Mouse (Mus musculus) stomach, postnatal 0 days (tissue): ENCODE data around the gene Agfg2. TPM values are rescaled to one million over a fixed set of nuclear protein-coding genes. Genes with fewer than 3 reads are reported as not detected.
A peak's percentile ranks its signal among the peaks of the same experiment; 100 is the strongest.

Source experiments
- ATAC-seq: fragments of 200-750 bp; cut with Nextera tagmentation; 2 replicates; pipeline ENCODE4 v1.8.0; 2017; ENCODE audit not compliant: low FRiP score, low TSS enrichment
- DNase-seq: peaks from one replicate; pipeline ENCODE4 v3.0.0-alpha.2; 2016; ENCODE audit warnings: low spot score
- H3K27ac ChIP-seq: fragments of 300-500 bp; sonication (generic); replicated peaks from 2 replicates; pipeline ENCODE4 v1.5.1; 2014; ENCODE audit warnings: mild to moderate bottlenecking, control low read depth
- H3K27me3 ChIP-seq: fragments of 300-500 bp; sonication (generic); 2 replicates; pipeline ENCODE4 v1.6.1; 2014; ENCODE audit warnings: low read length; ENCODE audit not compliant: control insufficient read depth, insufficient read depth
- H3K36me3 ChIP-seq: fragments of 300-500 bp; sonication (generic); 2 replicates; pipeline ENCODE4 v1.6.1; 2014; ENCODE audit warnings: low read length, mixed read lengths; ENCODE audit not compliant: control insufficient read depth, insufficient read depth
- H3K4me1 ChIP-seq: fragments of 300-500 bp; sonication (generic); replicated peaks from 2 replicates; pipeline ENCODE4 v1.6.1; 2014; ENCODE audit warnings: antibody characterized with exemption; ENCODE audit not compliant: control insufficient read depth, insufficient read depth
- H3K4me2 ChIP-seq: fragments of 300-500 bp; sonication (generic); replicated peaks from 2 replicates; pipeline ENCODE4 v1.6.1; 2014; ENCODE audit warnings: low read depth, mild to moderate bottlenecking, control low read depth, moderate library complexity
- H3K4me3 ChIP-seq: fragments of 300-500 bp; sonication (generic); 2 replicates; pipeline ENCODE4 v1.5.1; 2014; ENCODE audit warnings: low read depth, low read length, control low read depth
- H3K9ac ChIP-seq: fragments of 300-500 bp; sonication (generic); 2 replicates; pipeline ENCODE4 v1.6.1; 2014; ENCODE audit warnings: mild to moderate bottlenecking, low read length, control low read depth, mixed read lengths
- H3K9me3 ChIP-seq: fragments of 300-500 bp; sonication (generic); 2 replicates; pipeline ENCODE4 v1.6.1; 2016; ENCODE audit warnings: low read length; ENCODE audit not compliant: control insufficient read depth
- CTCF ChIP-seq: IDR thresholded peaks from 2 replicates; pipeline ENCODE4 v1.5.1; 2016; ENCODE audit warnings: antibody characterized with exemption, low read depth, mild to moderate bottlenecking, moderate library complexity
- EP300 ChIP-seq: optimal IDR thresholded peaks from 2 replicates; pipeline ENCODE3; 2016; ENCODE audit warnings: antibody characterized with exemption
- WGBS: fragments of 180-500 bp; shearing (Covaris S2); extraction: QIAGEN DNeasy Blood & Tissue Kit; methylation state at CpG from one replicate; pipeline ENCODE4 v1.1.7; 2014; 5-methylcytosine and 5-hydroxymethylcytosine counted together
- polyA plus RNA-seq: library from polyadenylated mRNA; unstranded; fragments of >200 nt; fragmentation: Nextera tagmentation; extraction: Ambion mirVana; gene quantifications from 2 replicates; pipeline ENCODE4 v1.2.1, GENCODE M21; 2015

The Agfg2 gene
- polyA plus RNA-seq, 1 experiment from 2014 or later, result 12.4 TPM

DNA sequence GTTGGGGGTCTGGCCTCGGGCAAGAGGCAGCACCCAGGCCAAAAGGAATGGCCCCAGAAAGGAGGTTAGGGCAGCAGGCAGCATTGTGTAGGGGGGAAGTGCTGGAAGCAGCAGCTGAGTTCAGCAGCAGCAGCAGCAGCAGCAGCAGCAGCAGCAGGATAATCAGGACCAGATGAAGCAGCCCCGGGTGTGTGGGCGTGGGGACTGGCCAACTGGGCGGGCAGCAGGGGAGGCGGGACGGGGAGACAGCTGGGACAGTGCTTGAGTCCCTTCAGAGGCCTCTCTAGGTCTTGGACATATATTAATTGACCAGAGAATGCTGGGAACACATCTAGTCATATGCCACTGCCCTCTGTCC is 73.3 kb downstream of the Agfg2 start:
- no peaks in the 10 kb centered on the region for H3K9me3 ChIP-seq
- TF ChIP-seq EP300 (no peak), CTCF (no peak)
- peak overlapping the region; percentile 50 for H3K4me2 ChIP-seq
- H3K36me3 ChIP-seq, result no peaks in the 10 kb centered on the region
- 16% methylated on average over 6 of the region's 6 CpGs for WGBS
- H3K9ac ChIP-seq, result peak overlapping the region; percentile 59
- DNase-seq (peak; percentile 57), ATAC-seq (peak; percentile 47; the same call in 1 of the 2 replicates)
- H3K27me3 ChIP-seq, result no peaks in the 10 kb centered on the region
- peak overlapping the region; percentile 89 for H3K27ac ChIP-seq
- peak overlapping the region; percentile 21 for H3K4me3 ChIP-seq
- peaks cover 12% of the 10 kb centered on the region for H3K4me1 ChIP-seq

DNA sequence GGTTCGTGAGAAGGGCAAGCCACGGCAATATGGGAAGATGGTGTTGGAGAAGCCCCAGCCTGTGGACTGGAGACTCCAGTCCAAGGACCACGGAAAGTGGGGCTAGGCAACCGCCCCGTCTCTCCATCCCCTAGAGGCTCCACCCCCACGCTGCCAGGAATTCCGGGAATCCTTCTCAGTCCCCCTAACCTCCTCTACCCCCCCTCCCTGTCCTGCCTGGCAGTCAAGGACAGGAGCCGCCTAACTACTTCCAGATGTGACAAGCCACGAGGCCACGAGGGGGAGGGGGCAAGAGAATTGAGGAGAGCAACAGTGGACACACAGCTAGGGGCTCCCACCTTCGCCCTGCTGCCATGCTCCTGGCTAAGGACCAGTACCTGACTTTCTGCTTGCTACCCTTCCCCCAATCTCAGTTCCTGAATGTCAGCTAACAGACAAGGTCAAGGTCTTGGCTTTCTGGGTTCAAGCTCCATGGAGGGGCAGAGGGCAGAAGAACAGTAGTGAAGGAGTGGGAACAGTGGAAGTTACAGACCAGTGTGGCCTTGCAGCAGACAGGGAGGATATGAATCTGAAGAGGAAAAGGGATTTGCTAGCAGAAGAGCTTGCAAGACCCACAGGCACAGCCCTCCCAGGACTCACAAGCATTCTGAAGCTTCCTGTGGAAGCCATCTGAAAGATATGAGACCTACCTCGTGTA is 73.8 kb downstream of the Agfg2 start:
- no peak for TF ChIP-seq CTCF
- no peak for TF ChIP-seq EP300

DNA sequence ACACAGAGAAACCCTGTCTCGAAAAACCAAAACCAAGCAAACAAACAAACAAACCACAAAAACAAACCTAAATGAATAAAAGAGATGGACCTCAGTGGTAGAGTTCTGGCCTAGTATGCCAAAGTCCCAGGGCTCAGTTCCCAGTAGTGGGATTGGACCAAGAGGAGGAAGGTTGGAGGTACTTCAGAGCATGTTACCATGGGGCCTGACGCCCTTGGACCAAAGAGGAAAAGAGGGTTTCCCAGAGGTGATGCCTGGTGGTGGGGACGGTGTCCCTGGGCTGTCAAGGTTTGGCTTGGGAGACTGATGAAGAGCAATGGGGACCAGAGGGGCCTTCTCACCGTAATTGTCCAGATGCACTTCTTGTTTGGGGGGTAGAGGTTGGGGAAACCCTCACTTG is 74.5 kb downstream of the Agfg2 start:
- Histone ChIP-seq H3K27ac (peak overlapping the region; percentile 89; the same call in 1 of the 2 replicates), H3K4me2 (peak overlapping the region; percentile 50), H3K9ac (peak overlapping the region; percentile 59), H3K4me1 (peaks cover 12% of the 10 kb centered on the region), H3K27me3 (no peaks in the 10 kb centered on the region), H3K4me3 (peak overlapping the region; percentile 21), H3K9me3 (no peaks in the 10 kb centered on the region), H3K36me3 (no peaks in the 10 kb centered on the region)
- DNase-seq, result no peak
- 76% methylated on average over 4 of the region's 4 CpGs for WGBS
- TF ChIP-seq EP300 (no peak), CTCF (no peak)
- no peak for ATAC-seq

More for the DNA sequence above, 73.8 kb downstream of the Agfg2 start:
- 18% methylated on average over 12 of the region's 12 CpGs for WGBS
- peak overlapping the region; percentile 89 for H3K27ac ChIP-seq
- H3K4me3 ChIP-seq, result peak overlapping the region; percentile 21
- peaks cover 12% of the 10 kb centered on the region for H3K4me1 ChIP-seq
- DNase-seq, result peak; percentile 54
- peak overlapping the region; percentile 59 for H3K9ac ChIP-seq
- no peak; the same call in 1 of the 2 replicates for ATAC-seq
- no peaks in the 10 kb centered on the region for H3K9me3 ChIP-seq
- no peaks in the 10 kb centered on the region for H3K27me3 ChIP-seq
- H3K4me2 ChIP-seq, result peak overlapping the region; percentile 50
- no peaks in the 10 kb centered on the region for H3K36me3 ChIP-seq

DNA sequence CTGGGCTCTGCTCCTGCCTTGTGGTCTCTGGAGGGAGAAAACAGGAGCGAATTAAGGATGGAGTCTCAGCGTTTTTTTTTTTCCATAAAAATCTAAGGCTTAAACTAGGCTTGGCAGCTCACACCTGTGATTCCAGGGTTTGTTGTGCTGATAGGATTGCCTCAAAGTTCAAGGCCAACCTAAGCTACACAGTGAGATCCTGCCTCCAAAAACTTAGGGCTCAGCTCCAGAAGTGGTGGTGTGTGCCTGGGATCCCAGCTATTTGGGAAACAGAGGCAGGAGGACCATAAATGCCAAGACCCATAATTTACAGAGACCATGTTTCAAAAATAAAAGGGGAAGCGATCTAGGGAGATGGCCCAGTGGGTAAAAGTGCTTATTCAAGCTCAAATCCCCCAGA is 75.2 kb downstream of the Agfg2 start:
- H3K9me3 ChIP-seq, result no peaks in the 10 kb centered on the region
- no peaks in the 10 kb centered on the region for H3K27me3 ChIP-seq
- no peak overlapping the region for H3K9ac ChIP-seq
- DNase-seq (no peak), ATAC-seq (no peak)
- no peak overlapping the region for H3K4me3 ChIP-seq
- H3K27ac ChIP-seq, result no peak overlapping the region
- H3K36me3 ChIP-seq, result no peaks in the 10 kb centered on the region
- H3K4me2 ChIP-seq, result no peak overlapping the region
- H3K4me1 ChIP-seq, result peaks cover 12% of the 10 kb centered on the region
- 73% methylated on average over 3 of the region's 3 CpGs for WGBS
- TF ChIP-seq EP300, result no peak

DNA sequence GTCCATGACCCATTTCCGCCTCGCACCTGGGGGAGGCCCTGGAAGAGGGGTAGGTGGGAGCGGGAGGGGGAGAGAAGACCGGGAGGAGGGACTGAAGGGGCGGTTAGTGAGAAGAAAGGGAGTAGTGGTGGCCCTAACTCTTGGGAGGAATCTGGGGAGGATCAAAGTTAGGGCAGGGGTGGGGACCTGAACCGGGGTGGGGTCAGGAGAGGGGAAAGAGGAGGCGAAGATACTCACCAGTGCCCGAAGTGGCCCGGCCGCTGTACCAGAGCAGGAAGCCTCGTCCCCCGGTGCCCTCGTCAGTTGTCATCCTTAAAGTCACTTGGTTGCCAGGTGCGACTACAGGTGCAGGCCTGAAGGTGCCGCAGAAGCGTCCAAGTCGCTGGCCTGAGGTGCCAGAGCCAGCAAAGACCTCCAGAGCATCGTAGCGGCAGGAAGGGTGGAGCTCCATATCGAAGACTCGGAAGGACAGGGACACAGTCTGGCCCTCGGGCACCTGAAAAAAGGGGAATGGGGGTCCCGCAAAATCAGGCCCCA is 75.8 kb downstream of the Agfg2 start:
- 38% methylated on average over 23 of the region's 23 CpGs for WGBS
- H3K9me3 ChIP-seq, result no peaks in the 10 kb centered on the region
- peak; percentile 29; the same call in 1 of the 2 replicates for TF ChIP-seq CTCF
- TF ChIP-seq EP300, result no peak

DNA sequence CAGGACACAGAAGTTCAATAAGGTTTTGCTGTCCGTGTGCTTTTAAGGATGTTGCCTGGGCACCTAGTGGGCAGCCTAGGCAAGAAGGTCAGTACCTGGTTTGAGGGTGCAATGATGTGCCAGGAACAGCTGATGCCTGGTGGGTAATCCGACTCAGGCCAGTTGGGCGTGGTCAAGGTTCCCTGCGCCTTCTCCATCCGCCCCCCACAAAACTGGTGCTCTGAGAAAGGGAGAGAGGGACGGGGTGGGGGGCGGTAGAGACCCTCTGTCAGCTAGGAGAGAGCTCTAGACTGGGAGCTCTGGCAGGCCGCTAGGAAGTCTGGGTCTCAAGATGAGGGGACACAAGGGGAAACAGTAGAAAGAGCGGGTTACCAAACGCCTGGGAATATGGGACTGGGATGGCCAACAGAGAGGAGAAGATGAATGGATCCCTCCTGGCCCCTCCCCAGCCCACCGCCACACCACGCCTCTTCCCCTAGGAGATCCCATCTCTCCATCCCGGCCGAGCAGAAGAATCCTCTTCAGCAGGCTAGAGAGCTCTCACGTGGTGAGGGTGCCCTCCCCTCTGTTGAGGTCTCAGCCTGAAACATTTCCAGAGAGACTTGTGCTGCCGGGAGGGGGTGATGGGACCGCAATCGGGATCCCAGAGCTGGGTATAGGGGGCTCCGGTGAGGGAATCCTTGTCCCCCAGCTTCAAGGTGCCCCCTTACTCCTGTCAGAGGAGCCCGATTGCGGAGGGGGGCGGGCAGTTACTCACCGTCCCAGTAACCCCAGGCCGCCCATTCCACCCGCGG is 76.5 kb downstream of the Agfg2 start:
- no peaks in the 10 kb centered on the region for H3K36me3 ChIP-seq
- H3K4me2 ChIP-seq, result peak overlapping the region; percentile 14; the same call in 1 of the 2 replicates
- no peaks in the 10 kb centered on the region for H3K27me3 ChIP-seq
- no peak for DNase-seq
- peaks cover 10% of the 10 kb centered on the region for H3K4me1 ChIP-seq
- TF ChIP-seq EP300 (no peak), CTCF (no peak)
- H3K9me3 ChIP-seq, result no peaks in the 10 kb centered on the region
- 35% methylated on average over 26 of the region's 26 CpGs for WGBS
- no peak for ATAC-seq
- no peak overlapping the region for H3K27ac ChIP-seq
- no peak overlapping the region for H3K9ac ChIP-seq
- H3K4me3 ChIP-seq, result no peak overlapping the region

More for the DNA sequence above, 75.8 kb downstream of the Agfg2 start:
- Histone ChIP-seq H3K27ac (no peak overlapping the region), H3K36me3 (no peaks in the 10 kb centered on the region), H3K9ac (no peak overlapping the region), H3K27me3 (no peaks in the 10 kb centered on the region), H3K4me1 (peaks cover 12% of the 10 kb centered on the region), H3K4me2 (peak overlapping the region; percentile 14; the same call in 1 of the 2 replicates), H3K4me3 (no peak overlapping the region)
- ATAC-seq, result no peak
- DNase-seq, result no peak
